Mouse (Mus musculus) heart, embryonic 11.5 days (tissue): ENCODE data around the gene Sec24a. TPM values are rescaled to one million over a fixed set of nuclear protein-coding genes. Genes with fewer than 3 reads are reported as not detected.
A peak's percentile ranks its signal among the peaks of the same experiment; 100 is the strongest.
"Not testable (repeated sequence)": the region's sequence is repeated elsewhere in the genome, so short reads cannot be mapped to it uniquely, and the experiment has no call there.

Experiments
- ATAC-seq: fragments of 200-750 bp; cut with Nextera tagmentation; replicated peaks from 2 replicates; pipeline ENCODE4 v1.8.0; 2017; ENCODE audit warnings: moderate library complexity; ENCODE audit not compliant: insufficient number of reproducible peaks, low FRiP score, low TSS enrichment
- H3K27ac ChIP-seq: fragments of 300-500 bp; sonication (generic); 2 replicates; pipeline ENCODE4 v1.5.1; 2014; ENCODE audit warnings: mild to moderate bottlenecking, low read depth, low read length
- H3K27me3 ChIP-seq: fragments of 300-500 bp; sonication (generic); 2 replicates; pipeline ENCODE4 v1.6.1; 2014; ENCODE audit warnings: mild to moderate bottlenecking, low read length, mixed read lengths; ENCODE audit not compliant: control insufficient read depth, insufficient read depth
- H3K36me3 ChIP-seq: fragments of 300-500 bp; sonication (generic); 2 replicates; pipeline ENCODE4 v1.6.1; 2014; ENCODE audit warnings: mild to moderate bottlenecking, low read length, moderate library complexity, mixed read lengths; ENCODE audit not compliant: control insufficient read depth, insufficient read depth
- H3K4me1 ChIP-seq: fragments of 300-500 bp; sonication (generic); 2 replicates; pipeline ENCODE4 v1.6.1; 2014; ENCODE audit warnings: low read length; ENCODE audit not compliant: control insufficient read depth, insufficient read depth
- H3K4me2 ChIP-seq: fragments of 300-500 bp; sonication (generic); 2 replicates; pipeline ENCODE4 v1.6.1; 2014; ENCODE audit warnings: mild to moderate bottlenecking, moderate library complexity
- H3K4me3 ChIP-seq: fragments of 300-500 bp; sonication (generic); 2 replicates; pipeline ENCODE4 v1.5.1; 2014; ENCODE audit warnings: low read depth, low read length
- H3K9ac ChIP-seq: fragments of 300-500 bp; sonication (generic); 2 replicates; pipeline ENCODE4 v1.6.1; 2014; ENCODE audit warnings: mild to moderate bottlenecking, low read depth, low read length, moderate library complexity
- H3K9me3 ChIP-seq: fragments of 300-500 bp; sonication (generic); replicated peaks from 2 replicates; pipeline ENCODE4 v1.6.1; 2016; ENCODE audit warnings: low read length; ENCODE audit not compliant: control insufficient read depth
- WGBS: fragments of 180-500 bp; shearing (Covaris S2); extraction: QIAGEN DNeasy Blood & Tissue Kit; methylation state at CpG from one replicate; pipeline ENCODE4 v1.1.7; 2014; ENCODE audit not compliant: insufficient replicate concordance; 5-methylcytosine and 5-hydroxymethylcytosine counted together
- polyA plus RNA-seq: library from polyadenylated mRNA; unstranded; fragments of >200 nt; fragmentation: Nextera tagmentation; extraction: Ambion mirVana; gene quantifications from 2 replicates; pipeline ENCODE4 v1.2.1, GENCODE M21; 2014

Gene Sec24a
- polyA plus RNA-seq, 1 experiment from 2014 or later, result 14.5 TPM

- H3K27ac ChIP-seq, result peak overlapping the region; percentile 85; the same call in 1 of the 2 replicates
- WGBS, result 76% methylated on average over 11 of the region's 11 CpGs
- H3K9me3 ChIP-seq, result no peaks in the 10 kb centered on the region
- H3K9ac ChIP-seq, result peak overlapping the region; percentile 92
- peak overlapping the region; percentile 74 for H3K4me2 ChIP-seq
- peaks cover 10% of the 10 kb centered on the region; the same call in 1 of the 2 replicates for H3K4me1 ChIP-seq
- H3K36me3 ChIP-seq, result no peaks in the 10 kb centered on the region
- no peak for ATAC-seq
- peaks cover 3% of the 10 kb centered on the region; the same call in 1 of the 2 replicates for H3K27me3 ChIP-seq
- H3K4me3 ChIP-seq, result peak overlapping the region; percentile 96
These were observed 6.4 kb downstream of the Sec24a start for GRCm38 (mm10) chr11:51757023-51757422.

GRCm38 (mm10) chr11:51756352-51756771 lies 7.1 kb downstream of the Sec24a start:
- peak; percentile 93 for ATAC-seq
- Histone ChIP-seq H3K9ac (peak overlapping the region; percentile 92), H3K27ac (peak overlapping the region; percentile 85), H3K9me3 (no peaks in the 10 kb centered on the region), H3K4me1 (peaks cover 10% of the 10 kb centered on the region; the same call in 1 of the 2 replicates), H3K27me3 (peaks cover 3% of the 10 kb centered on the region; the same call in 1 of the 2 replicates), H3K36me3 (no peaks in the 10 kb centered on the region), H3K4me3 (peak overlapping the region; percentile 96), H3K4me2 (peak overlapping the region; percentile 74)
- under 1% methylated on average over 39 of the region's 41 CpGs for WGBS

GRCm38 (mm10) chr11:51755621-51756311 lies 7.7 kb downstream of the Sec24a start:
- under 1% methylated on average over 46 of the region's 46 CpGs for WGBS
- no peak; the same call in none of the 2 replicates for ATAC-seq

GRCm38 (mm10) chr11:51751623-51752225 lies 11.7 kb downstream of the Sec24a start:
- H3K4me3 ChIP-seq, H3K4me2 ChIP-seq, ATAC-seq, H3K27me3 ChIP-seq, H3K9ac ChIP-seq, H3K9me3 ChIP-seq, H3K4me1 ChIP-seq, H3K27ac ChIP-seq, H3K36me3 ChIP-seq: not testable (repeated sequence)
- WGBS, result 71% methylated on average over 6 of the region's 6 CpGs

More at GRCm38 (mm10) chr11:51755621-51756311, 7.7 kb downstream of the Sec24a start:
- Histone ChIP-seq H3K9me3 (no peaks in the 10 kb centered on the region), H3K4me2 (peak overlapping the region; percentile 74), H3K27ac (peak overlapping the region; percentile 85), H3K27me3 (peaks cover 3% of the 10 kb centered on the region; the same call in 1 of the 2 replicates), H3K4me3 (peak overlapping the region; percentile 96), H3K36me3 (no peaks in the 10 kb centered on the region), H3K9ac (peak overlapping the region; percentile 92), H3K4me1 (peaks cover 10% of the 10 kb centered on the region; the same call in 1 of the 2 replicates)

- H3K36me3 ChIP-seq, result peaks cover 13% of the 10 kb centered on the region; the same call in 1 of the 2 replicates
- ATAC-seq, result no peak
- no peak overlapping the region for H3K4me2 ChIP-seq
- WGBS, result 85% methylated on average over 1 of the region's 1 CpGs
- H3K4me1 ChIP-seq, result no peaks in the 10 kb centered on the region
- H3K9me3 ChIP-seq, result no peaks in the 10 kb centered on the region
- no peak overlapping the region for H3K27ac ChIP-seq
- no peaks in the 10 kb centered on the region for H3K27me3 ChIP-seq
- H3K4me3 ChIP-seq, result no peak overlapping the region
- H3K9ac ChIP-seq, result no peak overlapping the region
These were observed 17.3 kb downstream of the Sec24a start for GRCm38 (mm10) chr11:51746096-51746495.

GRCm38 (mm10) chr11:51740701-51741100 lies 22.7 kb downstream of the Sec24a start:
- ATAC-seq, result no peak
- no peak overlapping the region for H3K4me3 ChIP-seq

GRCm38 (mm10) chr11:51738651-51739403 lies 24.6 kb downstream of the Sec24a start:
- no peak overlapping the region for H3K4me3 ChIP-seq
- H3K36me3 ChIP-seq, result peaks cover 18% of the 10 kb centered on the region; the same call in 1 of the 2 replicates
- H3K9me3 ChIP-seq, result no peaks in the 10 kb centered on the region
- H3K27me3 ChIP-seq, result no peaks in the 10 kb centered on the region
- WGBS, result 90% methylated on average over 3 of the region's 3 CpGs
- no peak overlapping the region for H3K9ac ChIP-seq
- no peaks in the 10 kb centered on the region for H3K4me1 ChIP-seq
- no peak overlapping the region for H3K4me2 ChIP-seq
- no peak overlapping the region for H3K27ac ChIP-seq
- ATAC-seq, result no peak

More at GRCm38 (mm10) chr11:51740701-51741100, 22.7 kb downstream of the Sec24a start:
- WGBS, result 88% methylated on average over 3 of the region's 3 CpGs
- Histone ChIP-seq H3K9me3 (no peaks in the 10 kb centered on the region), H3K27me3 (no peaks in the 10 kb centered on the region), H3K36me3 (peaks cover 19% of the 10 kb centered on the region; the same call in 1 of the 2 replicates), H3K27ac (no peak overlapping the region), H3K4me2 (no peak overlapping the region), H3K4me1 (no peaks in the 10 kb centered on the region), H3K9ac (no peak overlapping the region)

GRCm38 (mm10) chr11:51734218-51734617 lies 29.2 kb downstream of the Sec24a start:
- 94% methylated on average over 11 of the region's 13 CpGs for WGBS
- H3K4me1 ChIP-seq, H3K27me3 ChIP-seq, H3K4me2 ChIP-seq, H3K9me3 ChIP-seq, H3K4me3 ChIP-seq, H3K9ac ChIP-seq, ATAC-seq, H3K27ac ChIP-seq: not testable (repeated sequence)
- peaks cover 11% of the 10 kb centered on the region; the same call in 1 of the 2 replicates for H3K36me3 ChIP-seq
